Mouse (Mus musculus): ENCODE results near the gene Clasp1.

DNA sequence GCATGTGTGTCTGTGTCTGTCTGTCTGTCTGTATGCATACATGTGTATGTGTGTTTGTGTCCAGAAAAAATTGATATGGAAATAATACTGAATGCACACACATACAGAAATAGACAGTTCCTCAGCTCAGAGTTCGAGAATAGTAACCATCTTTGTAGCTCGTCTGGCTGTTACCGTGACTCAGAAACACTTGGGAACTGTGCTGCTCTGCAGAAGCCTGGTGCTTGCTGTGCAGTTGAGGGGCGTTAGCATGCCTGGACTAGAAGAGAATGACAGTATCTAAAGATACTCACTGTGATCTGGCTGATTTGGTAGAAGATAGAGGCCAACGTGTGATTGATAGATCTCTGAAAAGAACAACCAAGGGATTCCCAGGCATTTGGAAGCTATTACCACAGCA is 159.9 kb downstream of the Clasp1 start:
- TF ChIP-seq POLR2A (IDR thresholded peaks at IDR 0.05; ENCODE audit: low read depth, low read length) (no peak), CTCF (conservative IDR thresholded peaks at IDR 0.05; ENCODE audit: insufficient read depth, insufficient read length, low read depth, low read length) (no peak)
